Mouse (Mus musculus) spleen, adult 2 months (tissue): ENCODE measurements around the gene Lsm5. TPM values are rescaled to one million over a fixed set of nuclear protein-coding genes. Genes with fewer than 3 reads are reported as not detected.

ENCODE experiments used
- DNase-seq, 2 experiments: peaks; one replicate each; pipeline versions ENCODE4 v3.0.0 to v3.0.0-alpha.2; 2012 to 2021; ENCODE audit warnings: low spot score in 2 of 2, low read depth in 1 of 2
- H3K27ac ChIP-seq: fragments of 200-500 bp; 2 replicates; pipeline ENCODE4 v1.5.1; 2012; ENCODE audit warnings: low read length, inconsistent platforms; ENCODE audit not compliant: insufficient read depth
- H3K27me3 ChIP-seq: fragments of 200-500 bp; 2 replicates; pipeline ENCODE4 v1.6.1; 2012; ENCODE audit warnings: mild to moderate bottlenecking, moderate library complexity, low read length, inconsistent platforms; ENCODE audit not compliant: control insufficient read depth, insufficient read depth
- H3K36me3 ChIP-seq: fragments of 200-500 bp; 2 replicates; pipeline ENCODE4 v1.6.1; 2012; ENCODE audit warnings: mild to moderate bottlenecking, low read length, inconsistent platforms; ENCODE audit not compliant: control insufficient read depth, insufficient read depth
- H3K4me1 ChIP-seq: fragments of 200-500 bp; 2 replicates; pipeline ENCODE4 v1.6.1; 2011; ENCODE audit warnings: inconsistent platforms; ENCODE audit not compliant: control insufficient read depth, insufficient read depth, insufficient read length
- H3K4me3 ChIP-seq: fragments of 200-500 bp; 2 replicates; pipeline ENCODE4 v1.5.1; 2011; ENCODE audit warnings: mild to moderate bottlenecking, inconsistent platforms; ENCODE audit not compliant: insufficient read depth, insufficient read length; ENCODE audit errors: extremely low read depth
- CTCF ChIP-seq: fragments of 200-500 bp; IDR thresholded peaks from 2 replicates; pipeline ENCODE4 v1.5.1; 2011; ENCODE audit warnings: mild to moderate bottlenecking, inconsistent platforms; ENCODE audit not compliant: insufficient read depth, insufficient read length, insufficient replicate concordance; ENCODE audit errors: extremely low read depth
- POLR2A ChIP-seq: fragments of 200-500 bp; IDR thresholded peaks from 2 replicates; pipeline ENCODE4 v1.6.1; 2011; ENCODE audit warnings: low read depth, low read length, inconsistent platforms
- WGBS: fragments of 180-500 bp; shearing (Covaris S2); methylation state at CpG from one replicate; pipeline ENCODE4 v1.1.7; 2018; 5-methylcytosine and 5-hydroxymethylcytosine counted together
- polyA plus RNA-seq: library from polyadenylated mRNA; depleted of rRNA; stranded (reverse); fragments of >200 nt; gene quantifications from 2 replicates; pipeline ENCODE4 v1.2.3, GENCODE M21; 2012

Gene Lsm5
- polyA plus RNA-seq, 1 experiment: 2.2 TPM

- peaks cover 5% of the 10 kb centered on the region for H3K4me1 ChIP-seq
- TF ChIP-seq POLR2A (peak; percentile 88), CTCF (peak; percentile 51; the same call in 1 of the 2 replicates)
- 2% methylated on average over 63 of the region's 64 CpGs for WGBS
- peak within 1 kb of the TSS; percentile 93 for H3K4me3 ChIP-seq
- H3K27ac ChIP-seq: peak within 1 kb of the TSS; percentile 99
- peak; percentile 96 to 99 for DNase-seq
- no peaks in the 10 kb centered on the region for H3K27me3 ChIP-seq
- no peaks in the 10 kb centered on the region for H3K36me3 ChIP-seq
Measured at GRCm38 (mm10) chr6:56714574-56715269, 10.2 kb upstream of the Lsm5 start, which contains the start of gene Avl9. Gene Avl9 (plus strand): TSS chr6:56714899.

DNA sequence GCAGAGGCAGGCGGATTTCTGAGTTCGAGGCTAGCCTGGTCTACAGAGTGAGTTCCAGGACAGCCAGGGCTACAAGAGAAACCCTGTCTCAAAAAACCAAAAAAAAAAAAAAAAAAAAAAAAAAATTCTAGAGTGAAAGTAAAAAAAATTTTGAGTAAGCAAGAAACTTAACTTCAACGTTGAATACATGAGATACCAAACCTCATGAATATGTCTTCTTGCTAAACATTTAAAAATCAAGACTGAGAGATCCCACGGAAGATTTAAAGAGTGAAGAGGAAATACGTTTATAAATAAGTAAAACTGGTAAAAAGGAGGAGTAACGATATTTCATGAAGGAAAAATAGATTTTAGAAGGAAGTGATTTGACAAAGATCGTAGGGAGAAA, 9.7 kb upstream of the Lsm5 start:
- no peak for TF ChIP-seq POLR2A
- no peak for TF ChIP-seq CTCF
- Histone ChIP-seq H3K27me3 (no peaks in the 10 kb centered on the region), H3K36me3 (no peaks in the 10 kb centered on the region), H3K4me3 (peak overlapping the region; percentile 38), H3K4me1 (peaks cover 5% of the 10 kb centered on the region), H3K27ac (no peak overlapping the region)
- DNase-seq: no peak
- WGBS: 24% methylated on average over 7 of the region's 7 CpGs

DNA sequence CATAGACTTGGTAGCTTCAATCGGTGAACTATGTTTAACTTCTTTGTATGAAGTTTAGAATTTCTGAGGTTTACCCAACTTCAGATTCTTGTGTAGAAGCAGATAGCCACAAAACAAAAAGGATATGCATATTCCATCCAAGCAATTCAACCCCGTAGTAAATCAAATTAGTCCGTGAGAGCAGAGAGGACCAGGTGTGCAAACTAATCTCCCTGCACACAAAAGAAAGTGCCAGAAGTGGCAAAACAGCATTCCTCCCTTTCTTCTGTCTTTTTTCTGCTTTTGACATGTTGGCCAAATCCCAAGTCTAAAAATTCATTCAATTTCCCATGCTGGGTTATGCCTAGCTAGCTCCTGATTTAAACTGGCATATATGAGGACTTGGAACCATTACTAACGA, 12.1 kb downstream of the Lsm5 start:
- no peak for DNase-seq
- Histone ChIP-seq H3K36me3 (no peaks in the 10 kb centered on the region), H3K4me3 (no peak overlapping the region), H3K27ac (no peak overlapping the region), H3K27me3 (no peaks in the 10 kb centered on the region), H3K4me1 (no peaks in the 10 kb centered on the region)
- WGBS: 88% methylated on average over 4 of the region's 4 CpGs
- no peak for TF ChIP-seq CTCF
- TF ChIP-seq POLR2A: no peak

DNA sequence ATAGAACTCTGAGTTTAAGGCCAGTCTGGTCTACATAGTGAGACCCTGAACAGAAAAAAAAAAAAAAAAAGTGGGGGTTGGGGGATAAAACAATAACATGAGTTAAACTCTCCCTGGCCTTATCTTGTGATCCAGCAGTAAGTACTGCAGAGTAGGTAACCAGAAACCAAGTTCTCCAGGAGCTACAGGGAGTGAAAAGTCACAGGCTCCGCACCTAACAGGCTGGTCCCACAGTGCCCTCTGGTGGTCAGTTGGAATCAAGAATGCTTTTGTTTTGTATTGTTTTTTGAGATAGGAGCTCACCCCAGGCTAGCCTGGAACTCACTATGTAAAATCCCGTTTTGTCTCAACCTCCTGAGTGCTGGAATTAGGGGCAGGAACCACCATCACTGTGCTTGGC, 13.3 kb downstream of the Lsm5 start:
- H3K4me3 ChIP-seq: no peak overlapping the region
- H3K36me3 ChIP-seq: no peaks in the 10 kb centered on the region
- no peak overlapping the region for H3K27ac ChIP-seq
- peak; percentile 26 to 59 for DNase-seq
- TF ChIP-seq POLR2A (no peak), CTCF (peak; percentile 59; the same call in 1 of the 2 replicates)
- no peaks in the 10 kb centered on the region for H3K27me3 ChIP-seq
- WGBS: 5% methylated on average over 2 of the region's 2 CpGs
- H3K4me1 ChIP-seq: no peaks in the 10 kb centered on the region

DNA sequence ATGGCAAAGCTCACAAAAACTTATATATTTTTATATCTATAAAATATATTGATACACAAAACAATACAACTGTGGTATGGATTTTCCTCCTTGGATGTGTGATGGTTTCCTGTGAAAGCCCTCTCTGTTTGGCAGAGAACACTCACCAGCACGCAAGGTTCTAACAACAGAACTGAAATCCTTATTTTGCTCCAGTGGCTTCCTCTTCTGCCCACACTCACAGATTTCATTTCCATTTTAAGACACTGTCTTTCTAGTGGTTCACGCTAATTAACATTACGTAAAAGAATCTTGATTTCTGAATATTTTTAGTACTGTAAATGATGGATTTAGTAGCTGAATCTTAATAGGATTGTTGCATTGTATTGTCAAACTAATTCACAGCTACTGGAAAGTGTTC, 16.3 kb downstream of the Lsm5 start:
- Histone ChIP-seq H3K4me3 (no peak overlapping the region), H3K27ac (no peak overlapping the region), H3K36me3 (no peaks in the 10 kb centered on the region), H3K4me1 (no peaks in the 10 kb centered on the region), H3K27me3 (no peaks in the 10 kb centered on the region)
- WGBS: 82% methylated on average over 3 of the region's 3 CpGs
- no peak for TF ChIP-seq POLR2A
- TF ChIP-seq CTCF: no peak
- no peak for DNase-seq

GRCm38 (mm10) chr6:56664410-56664809, 40.1 kb downstream of the Lsm5 start:
- Histone ChIP-seq H3K36me3 (no peaks in the 10 kb centered on the region), H3K27ac (no peak overlapping the region), H3K4me1 (no peaks in the 10 kb centered on the region), H3K4me3 (no peak overlapping the region), H3K27me3 (no peaks in the 10 kb centered on the region)
- TF ChIP-seq POLR2A (no peak), CTCF (no peak)
- 88% methylated on average over 3 of the region's 3 CpGs for whole genome bisulfite sequencing
- no peak for DNase-seq

- no peaks in the 10 kb centered on the region for H3K36me3 ChIP-seq
- no peak for DNase-seq
- H3K27ac ChIP-seq: no peak overlapping the region
- H3K27me3 ChIP-seq: no peaks in the 10 kb centered on the region
- H3K4me1 ChIP-seq: no peaks in the 10 kb centered on the region
- H3K4me3 ChIP-seq: no peak overlapping the region
- TF ChIP-seq CTCF: no peak
- 77% methylated on average over 8 of the region's 8 CpGs for WGBS
Measured at GRCm38 (mm10) chr6:56655393-56655792, 49.1 kb downstream of the Lsm5 start.
